Mouse (Mus musculus) liver, embryonic 14.5 days (tissue): Measurements from ENCODE around the gene Kcnq2.

Experiments used
- CTCF ChIP-seq: IDR thresholded peaks from 2 replicates; pipeline ENCODE4 v1.5.1; 2016; ENCODE audit warnings: antibody characterized with exemption, low read depth, control low read depth
- EP300 ChIP-seq: IDR thresholded peaks from 2 replicates; pipeline ENCODE4 v1.6.1; 2016; ENCODE audit warnings: antibody characterized with exemption, low read depth

GRCm38 (mm10) chr2:181157180-181157579 is 22.1 kb upstream of the Kcnq2 start:
- no peak for TF ChIP-seq CTCF
- no peak for TF ChIP-seq EP300
